Mouse (Mus musculus) liver, embryonic 15.5 days (tissue): ENCODE measurements around the gene Dnajb14. TPM values are rescaled to one million over a fixed set of nuclear protein-coding genes. Genes with fewer than 3 reads are reported as not detected.
"Not testable (repeated sequence)": the region's sequence is repeated elsewhere in the genome, so short reads cannot be mapped to it uniquely, and the experiment has no call there.

Experiments used
- ATAC-seq: fragments of 200-750 bp; cut with Nextera tagmentation; 2 replicates; pipeline ENCODE4 v1.8.0; 2017; ENCODE audit warnings: moderate number of reproducible peaks, mild to moderate bottlenecking, moderate library complexity; ENCODE audit not compliant: insufficient read depth
- H3K27ac ChIP-seq: fragments of 300-500 bp; sonication (generic); replicated peaks from 2 replicates; pipeline ENCODE4 v1.5.1; 2015; ENCODE audit warnings: mild to moderate bottlenecking, inconsistent platforms
- H3K27me3 ChIP-seq: fragments of 300-500 bp; sonication (generic); 2 replicates; pipeline ENCODE4 v1.6.1; 2015; ENCODE audit warnings: mild to moderate bottlenecking, inconsistent platforms
- H3K36me3 ChIP-seq: fragments of 300-500 bp; sonication (generic); replicated peaks from 2 replicates; pipeline ENCODE4 v1.6.1; 2015; ENCODE audit warnings: moderate library complexity, mild to moderate bottlenecking, inconsistent platforms
- H3K4me1 ChIP-seq: fragments of 300-500 bp; sonication (generic); replicated peaks from 2 replicates; pipeline ENCODE4 v1.6.1; 2015; ENCODE audit warnings: inconsistent platforms
- H3K4me2 ChIP-seq: fragments of 300-500 bp; sonication (generic); 2 replicates; pipeline ENCODE4 v1.6.1; 2015; ENCODE audit warnings: moderate library complexity, mild to moderate bottlenecking, inconsistent platforms
- H3K4me3 ChIP-seq: fragments of 300-500 bp; sonication (generic); replicated peaks from 2 replicates; pipeline ENCODE4 v1.5.1; 2015; ENCODE audit warnings: mild to moderate bottlenecking, inconsistent platforms
- H3K9ac ChIP-seq: fragments of 300-500 bp; sonication (generic); 2 replicates; pipeline ENCODE4 v1.6.1; 2015; ENCODE audit warnings: moderate library complexity, mild to moderate bottlenecking, inconsistent platforms
- H3K9me3 ChIP-seq: fragments of 300-500 bp; sonication (generic); replicated peaks from 2 replicates; pipeline ENCODE4 v1.6.1; 2016; ENCODE audit warnings: inconsistent platforms
- WGBS: fragments of 180-500 bp; shearing (Covaris S2); methylation state at CpG from one replicate; pipeline ENCODE4 v1.1.7; 2015; ENCODE audit warnings: mixed read lengths; ENCODE audit not compliant: insufficient replicate concordance; 5-methylcytosine and 5-hydroxymethylcytosine counted together
- polyA plus RNA-seq: library from polyadenylated mRNA; unstranded; fragments of >200 nt; fragmentation: Nextera tagmentation; extraction: Ambion mirVana; gene quantifications from 2 replicates; pipeline ENCODE4 v1.2.1, GENCODE M21; 2015

The Dnajb14 gene
- polyA plus RNA-seq, 1 experiment from 2014 or later = 3.8 TPM

- Histone ChIP-seq H3K9ac (peak overlapping the region; percentile 15; the same call in 1 of the 2 replicates), H3K9me3 (no peaks in the 10 kb centered on the region), H3K4me3 (no peak overlapping the region), H3K36me3 (peaks cover 36% of the 10 kb centered on the region), H3K4me2 (peak overlapping the region; percentile 56), H3K27ac (peak overlapping the region; percentile 83), H3K4me1 (peaks cover 54% of the 10 kb centered on the region), H3K27me3 (no peaks in the 10 kb centered on the region)
- 25% methylated on average over 4 of the region's 4 CpGs for WGBS
- ATAC-seq = peak; percentile 81
Measured at GRCm38 (mm10) chr3:137940757-137941156, 73.3 kb downstream of the Dnajb14 start.

GRCm38 (mm10) chr3:137941555-137941954 lies 74.1 kb downstream of the Dnajb14 start:
- peak; percentile 54 for ATAC-seq
- no peaks in the 10 kb centered on the region for H3K9me3 ChIP-seq
- H3K27ac ChIP-seq = peak overlapping the region; percentile 83
- peaks cover 59% of the 10 kb centered on the region for H3K4me1 ChIP-seq
- no peak overlapping the region for H3K9ac ChIP-seq
- H3K36me3 ChIP-seq = peaks cover 35% of the 10 kb centered on the region
- no peak overlapping the region for H3K4me3 ChIP-seq
- no peaks in the 10 kb centered on the region for H3K27me3 ChIP-seq
- H3K4me2 ChIP-seq = peak overlapping the region; percentile 56

GRCm38 (mm10) chr3:137942098-137942622 lies 74.7 kb downstream of the Dnajb14 start:
- H3K27ac ChIP-seq = 0 out of 2 replicates have a peak overlapping the region, but pooled peaks have one; percentile 7

GRCm38 (mm10) chr3:137943737-137944154 lies 76.3 kb downstream of the Dnajb14 start:
- Histone ChIP-seq H3K4me2 (peak overlapping the region; percentile 44), H3K27ac (peak overlapping the region; percentile 64), H3K4me3 (no peak overlapping the region), H3K36me3 (peaks cover 32% of the 10 kb centered on the region), H3K4me1 (peaks cover 77% of the 10 kb centered on the region), H3K27me3 (no peaks in the 10 kb centered on the region), H3K9ac (no peak overlapping the region; the same call in 1 of the 2 replicates), H3K9me3 (no peaks in the 10 kb centered on the region)
- ATAC-seq = peak; percentile 48
- WGBS = 13% methylated on average over 6 of the region's 6 CpGs

More at GRCm38 (mm10) chr3:137942098-137942622, 74.7 kb downstream of the Dnajb14 start:
- no peak overlapping the region for H3K4me3 ChIP-seq
- no peak for ATAC-seq
- no peaks in the 10 kb centered on the region for H3K9me3 ChIP-seq
- H3K27me3 ChIP-seq = no peaks in the 10 kb centered on the region
- peak overlapping the region; percentile 56; the same call in 1 of the 2 replicates for H3K4me2 ChIP-seq
- 60% methylated on average over 12 of the region's 12 CpGs for WGBS
- H3K9ac ChIP-seq = no peak overlapping the region
- peaks cover 63% of the 10 kb centered on the region for H3K4me1 ChIP-seq
- peaks cover 30% of the 10 kb centered on the region for H3K36me3 ChIP-seq

GRCm38 (mm10) chr3:137946827-137947226 lies 79.4 kb downstream of the Dnajb14 start:
- Histone ChIP-seq H3K9ac (no peak overlapping the region), H3K4me2 (no peak overlapping the region), H3K27ac (peak overlapping the region; percentile 46), H3K4me3 (no peak overlapping the region), H3K4me1 (peaks cover 80% of the 10 kb centered on the region), H3K36me3 (peaks cover 30% of the 10 kb centered on the region; the same call in 1 of the 2 replicates), H3K9me3 (no peaks in the 10 kb centered on the region), H3K27me3 (no peaks in the 10 kb centered on the region)
- 69% methylated on average over 3 of the region's 3 CpGs for WGBS
- no peak for ATAC-seq

GRCm38 (mm10) chr3:137947525-137947924 lies 80.0 kb downstream of the Dnajb14 start:
- Histone ChIP-seq H3K36me3 (peaks cover 30% of the 10 kb centered on the region; the same call in 1 of the 2 replicates), H3K9me3 (no peaks in the 10 kb centered on the region), H3K4me3 (no peak overlapping the region), H3K4me2 (no peak overlapping the region), H3K27ac (peak overlapping the region; percentile 46; the same call in 1 of the 2 replicates), H3K27me3 (no peaks in the 10 kb centered on the region), H3K9ac (no peak overlapping the region), H3K4me1 (peaks cover 80% of the 10 kb centered on the region)
- ATAC-seq = no peak
- 19% methylated on average over 4 of the region's 4 CpGs for WGBS

- no peak overlapping the region for H3K4me2 ChIP-seq
- 66% methylated on average over 10 of the region's 10 CpGs for WGBS
- H3K4me1 ChIP-seq = peaks cover 85% of the 10 kb centered on the region
- no peaks in the 10 kb centered on the region for H3K27me3 ChIP-seq
- peaks cover 27% of the 10 kb centered on the region; the same call in 1 of the 2 replicates for H3K36me3 ChIP-seq
- H3K9ac ChIP-seq = no peak overlapping the region
- H3K27ac ChIP-seq = peak overlapping the region; percentile 41; the same call in 1 of the 2 replicates
- no peak for ATAC-seq
- no peaks in the 10 kb centered on the region for H3K9me3 ChIP-seq
- no peak overlapping the region for H3K4me3 ChIP-seq
Measured at GRCm38 (mm10) chr3:137950191-137950885, 82.9 kb downstream of the Dnajb14 start.

GRCm38 (mm10) chr3:137951302-137951701 lies 83.8 kb downstream of the Dnajb14 start:
- 64% methylated on average over 3 of the region's 3 CpGs for WGBS
- H3K27ac ChIP-seq = peak overlapping the region; percentile 85

GRCm38 (mm10) chr3:137951819-137952218 lies 84.3 kb downstream of the Dnajb14 start:
- peaks cover 94% of the 10 kb centered on the region for H3K4me1 ChIP-seq
- peak overlapping the region; percentile 29; the same call in 1 of the 2 replicates for H3K9ac ChIP-seq
- WGBS = 7% methylated on average over 7 of the region's 7 CpGs
- H3K9me3 ChIP-seq = no peaks in the 10 kb centered on the region
- H3K4me3 ChIP-seq = no peak overlapping the region
- peak; percentile 68 for ATAC-seq
- peak overlapping the region; percentile 52 for H3K4me2 ChIP-seq
- H3K36me3 ChIP-seq = peaks cover 18% of the 10 kb centered on the region; the same call in 1 of the 2 replicates
- H3K27me3 ChIP-seq = no peaks in the 10 kb centered on the region
- H3K27ac ChIP-seq = peak overlapping the region; percentile 85

More at GRCm38 (mm10) chr3:137951302-137951701, 83.8 kb downstream of the Dnajb14 start:
- H3K9me3 ChIP-seq, H3K9ac ChIP-seq, H3K4me2 ChIP-seq, H3K4me3 ChIP-seq, ATAC-seq, H3K27me3 ChIP-seq: not testable (repeated sequence)
- Histone ChIP-seq H3K4me1 (peaks cover 89% of the 10 kb centered on the region), H3K36me3 (peaks cover 18% of the 10 kb centered on the region; the same call in 1 of the 2 replicates)

- peak; percentile 53 for ATAC-seq
Measured at GRCm38 (mm10) chr3:137952225-137952913, 84.9 kb downstream of the Dnajb14 start.

More at GRCm38 (mm10) chr3:137952225-137952913, 84.9 kb downstream of the Dnajb14 start:
- Histone ChIP-seq H3K27me3 (no peaks in the 10 kb centered on the region), H3K36me3 (peaks cover 18% of the 10 kb centered on the region; the same call in 1 of the 2 replicates), H3K4me1 (peaks cover 96% of the 10 kb centered on the region), H3K4me2 (peak overlapping the region; percentile 52), H3K27ac (peak overlapping the region; percentile 85), H3K4me3 (no peak overlapping the region), H3K9me3 (no peaks in the 10 kb centered on the region), H3K9ac (peak overlapping the region; percentile 29; the same call in 1 of the 2 replicates)
- 11% methylated on average over 4 of the region's 4 CpGs for WGBS
